Mouse (Mus musculus) limb, embryonic 12.5 days (tissue): Measurements from ENCODE around the gene Zfp827. TPM values are rescaled to one million over a fixed set of nuclear protein-coding genes. Genes with fewer than 3 reads are reported as not detected.

Experiments used
- ATAC-seq: fragments of 200-750 bp; cut with Nextera tagmentation; 2 replicates; pipeline ENCODE4 v1.8.0; 2017; ENCODE audit warnings: low read depth, moderate TSS enrichment; ENCODE audit not compliant: insufficient number of reproducible peaks, insufficient read depth, low FRiP score, low TSS enrichment
- H3K27ac ChIP-seq: fragments of 300-500 bp; sonication (generic); 2 replicates; pipeline ENCODE4 v1.5.1; 2016; ENCODE audit warnings: mild to moderate bottlenecking, moderate library complexity
- H3K27me3 ChIP-seq: fragments of 300-500 bp; sonication (generic); 2 replicates; pipeline ENCODE4 v1.6.1; 2016; ENCODE audit warnings: mild to moderate bottlenecking, moderate library complexity
- H3K36me3 ChIP-seq: fragments of 300-500 bp; sonication (generic); 2 replicates; pipeline ENCODE4 v1.6.1; 2016; ENCODE audit warnings: mild to moderate bottlenecking, moderate library complexity
- H3K4me1 ChIP-seq: fragments of 300-500 bp; sonication (generic); replicated peaks from 2 replicates; pipeline ENCODE4 v1.6.1; 2016
- H3K4me2 ChIP-seq: fragments of 300-500 bp; sonication (generic); 2 replicates; pipeline ENCODE4 v1.6.1; 2016; ENCODE audit warnings: mild to moderate bottlenecking, moderate library complexity
- H3K4me3 ChIP-seq: fragments of 300-500 bp; sonication (generic); replicated peaks from 2 replicates; pipeline ENCODE4 v1.5.1; 2016; ENCODE audit warnings: mild to moderate bottlenecking
- H3K9ac ChIP-seq: fragments of 300-500 bp; sonication (generic); replicated peaks from 2 replicates; pipeline ENCODE4 v1.6.1; 2016; ENCODE audit warnings: mild to moderate bottlenecking, moderate library complexity
- H3K9me3 ChIP-seq: fragments of 300-500 bp; sonication (generic); 2 replicates; pipeline ENCODE4 v1.6.1; 2016; ENCODE audit warnings: mild to moderate bottlenecking, moderate library complexity
- WGBS: fragments of 180-500 bp; shearing (Covaris S2); methylation state at CpG from one replicate; pipeline ENCODE4 v1.1.7; 2016; 5-methylcytosine and 5-hydroxymethylcytosine counted together
- polyA plus RNA-seq: library from polyadenylated mRNA; unstranded; fragments of >200 nt; fragmentation: Nextera tagmentation; extraction: Ambion mirVana; gene quantifications from 2 replicates; pipeline ENCODE4 v1.2.1, GENCODE M21; 2016

Gene Zfp827
- polyA plus RNA-seq, 1 experiment from 2014 or later = 13.3 TPM

GRCm38 (mm10) chr8:79145210-79145609, 117.0 kb downstream of the Zfp827 start:
- Histone ChIP-seq H3K4me3 (no peak overlapping the region), H3K4me1 (no peaks in the 10 kb centered on the region), H3K27me3 (no peaks in the 10 kb centered on the region), H3K9ac (no peak overlapping the region), H3K36me3 (peaks cover 71% of the 10 kb centered on the region), H3K27ac (no peak overlapping the region), H3K4me2 (no peak overlapping the region), H3K9me3 (no peaks in the 10 kb centered on the region)
- 91% methylated on average over 8 of the region's 8 CpGs for WGBS
- ATAC-seq = no peak

GRCm38 (mm10) chr8:79145626-79146025, 117.4 kb downstream of the Zfp827 start:
- Histone ChIP-seq H3K4me3 (no peak overlapping the region), H3K4me1 (no peaks in the 10 kb centered on the region), H3K9ac (no peak overlapping the region), H3K36me3 (peaks cover 70% of the 10 kb centered on the region), H3K27ac (no peak overlapping the region), H3K9me3 (no peaks in the 10 kb centered on the region), H3K27me3 (no peaks in the 10 kb centered on the region), H3K4me2 (no peak overlapping the region)
- ATAC-seq = no peak
- WGBS = 91% methylated on average over 10 of the region's 10 CpGs

GRCm38 (mm10) chr8:79148799-79149198, 120.6 kb downstream of the Zfp827 start:
- no peak overlapping the region for H3K4me3 ChIP-seq
- 87% methylated on average over 10 of the region's 10 CpGs for WGBS
- H3K9ac ChIP-seq = no peak overlapping the region
- no peak for ATAC-seq
- peaks cover 57% of the 10 kb centered on the region for H3K36me3 ChIP-seq
- H3K4me2 ChIP-seq = no peak overlapping the region
- no peaks in the 10 kb centered on the region for H3K9me3 ChIP-seq
- no peak overlapping the region for H3K27ac ChIP-seq
- no peaks in the 10 kb centered on the region for H3K4me1 ChIP-seq
- no peaks in the 10 kb centered on the region for H3K27me3 ChIP-seq

GRCm38 (mm10) chr8:79149880-79150279, 121.6 kb downstream of the Zfp827 start:
- Histone ChIP-seq H3K27ac (no peak overlapping the region), H3K9ac (no peak overlapping the region), H3K4me1 (no peaks in the 10 kb centered on the region; the same call in 1 of the 2 replicates), H3K36me3 (peaks cover 58% of the 10 kb centered on the region), H3K4me3 (no peak overlapping the region), H3K27me3 (no peaks in the 10 kb centered on the region), H3K4me2 (no peak overlapping the region), H3K9me3 (no peaks in the 10 kb centered on the region)
- no peak for ATAC-seq
- 92% methylated on average over 10 of the region's 10 CpGs for WGBS

- Histone ChIP-seq H3K4me2 (no peak overlapping the region), H3K4me3 (no peak overlapping the region), H3K27me3 (no peaks in the 10 kb centered on the region), H3K36me3 (peaks cover 56% of the 10 kb centered on the region), H3K9ac (no peak overlapping the region), H3K9me3 (no peaks in the 10 kb centered on the region), H3K4me1 (no peaks in the 10 kb centered on the region; the same call in 1 of the 2 replicates), H3K27ac (no peak overlapping the region)
- 86% methylated on average over 11 of the region's 11 CpGs for WGBS
- ATAC-seq = no peak
These were observed 122.4 kb downstream of the Zfp827 start for GRCm38 (mm10) chr8:79150544-79151192.

- ATAC-seq = no peak
- H3K9ac ChIP-seq = no peak overlapping the region
- no peak overlapping the region for H3K4me3 ChIP-seq
- no peaks in the 10 kb centered on the region for H3K27me3 ChIP-seq
- H3K36me3 ChIP-seq = peaks cover 54% of the 10 kb centered on the region
- WGBS = 85% methylated on average over 4 of the region's 4 CpGs
- H3K9me3 ChIP-seq = no peaks in the 10 kb centered on the region
- H3K4me2 ChIP-seq = no peak overlapping the region
- peaks cover under 1% of the 10 kb centered on the region; the same call in 1 of the 2 replicates for H3K4me1 ChIP-seq
- no peak overlapping the region for H3K27ac ChIP-seq
These were observed 123.4 kb downstream of the Zfp827 start for GRCm38 (mm10) chr8:79151644-79152043.

- no peak overlapping the region for H3K4me2 ChIP-seq
- no peak overlapping the region for H3K9ac ChIP-seq
- no peaks in the 10 kb centered on the region for H3K9me3 ChIP-seq
- 89% methylated on average over 1 of the region's 1 CpGs for WGBS
- no peak overlapping the region for H3K4me3 ChIP-seq
- no peaks in the 10 kb centered on the region for H3K27me3 ChIP-seq
- peaks cover 12% of the 10 kb centered on the region for H3K4me1 ChIP-seq
- H3K27ac ChIP-seq = no peak overlapping the region
- ATAC-seq = no peak
- peaks cover 54% of the 10 kb centered on the region for H3K36me3 ChIP-seq
These were observed 125.0 kb downstream of the Zfp827 start for GRCm38 (mm10) chr8:79153201-79153600.

- WGBS = 95% methylated on average over 4 of the region's 4 CpGs
- ATAC-seq = no peak
- Histone ChIP-seq H3K9ac (no peak overlapping the region), H3K27me3 (no peaks in the 10 kb centered on the region), H3K9me3 (no peaks in the 10 kb centered on the region), H3K4me1 (peaks cover 12% of the 10 kb centered on the region), H3K27ac (no peak overlapping the region), H3K4me3 (no peak overlapping the region), H3K36me3 (peaks cover 58% of the 10 kb centered on the region), H3K4me2 (no peak overlapping the region)
These were observed 125.4 kb downstream of the Zfp827 start for GRCm38 (mm10) chr8:79153637-79154036.

GRCm38 (mm10) chr8:79155556-79156161, 127.4 kb downstream of the Zfp827 start:
- Histone ChIP-seq H3K36me3 (peaks cover 62% of the 10 kb centered on the region), H3K9ac (no peak overlapping the region), H3K4me1 (peaks cover 22% of the 10 kb centered on the region), H3K4me2 (no peak overlapping the region), H3K9me3 (no peaks in the 10 kb centered on the region), H3K27me3 (no peaks in the 10 kb centered on the region), H3K4me3 (no peak overlapping the region), H3K27ac (no peak overlapping the region)
- 92% methylated on average over 10 of the region's 10 CpGs for WGBS
- no peak for ATAC-seq

GRCm38 (mm10) chr8:79157366-79157765, 129.1 kb downstream of the Zfp827 start:
- no peak overlapping the region for H3K27ac ChIP-seq
- 23% methylated on average over 4 of the region's 4 CpGs for WGBS
- peaks cover 22% of the 10 kb centered on the region for H3K4me1 ChIP-seq
- H3K27me3 ChIP-seq = no peaks in the 10 kb centered on the region
- no peaks in the 10 kb centered on the region for H3K9me3 ChIP-seq
- no peak for ATAC-seq
- H3K9ac ChIP-seq = no peak overlapping the region
- no peak overlapping the region for H3K4me2 ChIP-seq
- peaks cover 59% of the 10 kb centered on the region for H3K36me3 ChIP-seq
- no peak overlapping the region for H3K4me3 ChIP-seq

- Histone ChIP-seq H3K36me3 (peaks cover 49% of the 10 kb centered on the region), H3K27ac (no peak overlapping the region), H3K4me3 (no peak overlapping the region), H3K9ac (no peak overlapping the region), H3K9me3 (no peaks in the 10 kb centered on the region), H3K27me3 (no peaks in the 10 kb centered on the region), H3K4me2 (no peak overlapping the region), H3K4me1 (peaks cover 32% of the 10 kb centered on the region)
- 32% methylated on average over 2 of the region's 2 CpGs for WGBS
- no peak for ATAC-seq
These were observed 130.1 kb downstream of the Zfp827 start for GRCm38 (mm10) chr8:79158357-79158756.

- H3K9ac ChIP-seq = no peak overlapping the region
- peaks cover 40% of the 10 kb centered on the region for H3K36me3 ChIP-seq
- H3K4me2 ChIP-seq = no peak overlapping the region
- H3K27me3 ChIP-seq = no peaks in the 10 kb centered on the region
- H3K9me3 ChIP-seq = no peaks in the 10 kb centered on the region
- 91% methylated on average over 9 of the region's 9 CpGs for WGBS
- no peak overlapping the region for H3K27ac ChIP-seq
- H3K4me3 ChIP-seq = no peak overlapping the region
- ATAC-seq = no peak
- peaks cover 36% of the 10 kb centered on the region for H3K4me1 ChIP-seq
These were observed 131.2 kb downstream of the Zfp827 start for GRCm38 (mm10) chr8:79159397-79159796.
